Mouse (Mus musculus): Measurements from ENCODE around the gene Scn8a.

Gene Scn8a

DNA sequence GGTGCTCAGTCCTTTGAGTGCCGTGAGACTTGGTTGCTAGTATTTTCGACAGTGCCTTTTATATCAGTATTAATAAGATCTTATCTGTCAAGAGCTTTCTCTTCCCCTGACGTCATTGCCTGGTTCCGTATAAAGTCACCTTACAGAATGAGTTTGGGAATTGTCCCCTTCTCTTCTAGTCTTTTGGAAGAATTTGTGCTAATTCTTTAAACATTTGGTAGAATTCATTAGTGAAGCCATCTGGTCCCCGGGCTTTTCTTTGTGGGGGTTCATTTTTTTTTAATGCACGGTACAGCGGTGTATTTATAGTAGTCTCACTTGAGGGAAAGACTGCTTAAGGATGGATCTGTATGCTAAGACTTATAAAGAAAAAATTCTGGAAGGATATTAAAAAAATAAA is 84.3 kb downstream of the Scn8a start:
- DNase-seq (ENCODE audit: low spot score in 2 of 2) = no peak

DNA sequence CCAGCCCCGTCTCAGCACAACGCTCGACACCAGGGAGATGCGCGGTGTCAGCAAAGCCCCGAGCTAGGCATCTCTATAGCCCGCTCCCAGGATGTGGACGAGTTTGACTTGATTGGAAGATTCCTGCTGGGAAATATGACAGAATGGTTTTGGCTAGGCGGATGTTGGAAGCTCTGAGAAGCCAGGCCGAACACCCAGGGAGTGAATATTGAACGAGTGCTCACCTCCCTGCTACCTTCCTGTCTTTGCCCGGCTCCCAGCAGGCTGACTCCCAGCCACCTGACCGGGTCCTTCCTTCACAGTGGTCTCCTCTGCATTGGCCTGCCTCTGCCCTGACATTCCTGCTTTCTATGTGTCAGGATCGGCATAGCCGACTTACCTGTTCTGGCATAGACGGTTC is 85.1 kb downstream of the Scn8a start:
- no peak for DNase-seq (ENCODE audit: low spot score in 2 of 2)

DNA sequence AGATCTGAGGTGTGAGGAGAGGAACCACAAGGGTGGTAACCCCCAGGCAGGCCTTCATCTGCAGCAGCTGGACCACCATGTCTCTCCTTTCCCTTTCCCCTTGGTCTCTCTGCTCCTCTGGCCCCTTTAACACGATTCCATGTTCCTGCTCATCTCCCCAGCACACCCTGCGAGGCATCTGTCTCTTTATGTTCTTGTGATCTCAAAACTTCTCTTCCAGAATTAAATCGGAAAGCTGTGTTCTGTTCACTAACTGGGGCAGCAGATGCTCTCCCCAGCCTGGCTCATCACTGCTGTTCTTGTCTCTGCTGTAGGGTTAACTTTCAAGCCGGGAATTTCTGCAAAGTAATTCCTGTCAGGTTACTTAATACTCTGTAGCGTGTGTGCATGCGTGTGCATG is 91.3 kb downstream of the Scn8a start:
- peak; percentile 48 to 72 for DNase-seq (ENCODE audit: low spot score in 2 of 2)

DNA sequence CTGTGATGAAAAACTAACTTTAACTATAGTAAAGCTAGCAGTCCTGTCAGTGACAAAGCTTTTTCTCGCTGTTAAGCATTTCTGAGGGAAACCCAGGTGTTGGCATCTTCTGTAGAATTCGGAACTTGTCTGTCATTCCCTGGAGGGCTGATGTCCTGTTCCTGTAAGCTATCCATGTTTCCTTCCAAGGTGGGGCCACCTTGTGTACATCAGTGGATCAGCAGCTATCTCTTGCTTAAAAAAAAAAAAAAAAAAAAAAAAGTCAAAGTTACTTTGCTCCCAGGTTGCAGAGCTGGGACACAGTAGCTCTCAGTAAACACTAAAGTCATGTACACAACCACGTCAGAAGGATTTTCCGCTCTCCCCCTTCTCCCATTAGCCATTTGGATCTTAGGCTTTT is 91.9 kb downstream of the Scn8a start:
- DNase-seq (ENCODE audit: low spot score in 2 of 2) = no peak

DNA sequence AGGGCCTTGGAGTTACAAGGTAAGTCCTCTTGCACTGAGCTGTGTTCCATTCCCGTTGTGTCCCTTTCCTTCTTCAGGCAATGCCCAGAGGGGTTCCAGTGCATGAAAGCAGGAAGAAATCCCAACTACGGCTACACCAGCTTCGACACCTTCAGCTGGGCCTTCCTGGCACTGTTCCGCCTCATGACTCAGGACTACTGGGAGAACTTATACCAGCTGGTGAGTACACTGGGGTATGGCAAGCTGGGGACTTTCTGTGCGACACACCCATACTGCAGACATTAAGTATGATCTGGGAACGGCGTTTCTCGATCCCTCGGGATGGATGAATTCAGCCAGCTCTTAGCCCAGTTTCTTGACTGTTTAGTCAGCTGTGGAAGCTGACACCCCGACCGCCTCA is 101.8 kb downstream of the Scn8a start:
- peak; percentile 50 to 67 for DNase-seq (ENCODE audit: low spot score in 2 of 2)

DNA sequence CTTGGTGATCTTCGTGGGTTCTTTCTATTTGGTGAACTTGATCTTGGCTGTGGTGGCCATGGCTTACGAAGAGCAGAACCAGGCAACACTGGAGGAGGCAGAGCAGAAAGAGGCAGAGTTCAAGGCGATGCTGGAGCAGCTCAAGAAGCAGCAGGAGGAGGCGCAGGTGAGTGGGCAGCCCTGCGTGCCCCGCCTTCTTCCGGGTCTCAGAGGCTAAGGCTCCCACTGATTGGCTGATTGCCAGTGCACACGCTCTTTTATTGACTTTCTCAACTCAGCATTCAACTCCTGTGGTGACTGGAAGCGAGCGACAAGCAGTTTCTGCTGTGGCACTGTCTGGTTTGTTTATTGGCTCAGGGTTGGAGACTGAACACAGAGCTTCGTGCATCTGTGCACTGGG is 103.1 kb downstream of the Scn8a start:
- no peak for DNase-seq (ENCODE audit: low spot score in 2 of 2)

DNA sequence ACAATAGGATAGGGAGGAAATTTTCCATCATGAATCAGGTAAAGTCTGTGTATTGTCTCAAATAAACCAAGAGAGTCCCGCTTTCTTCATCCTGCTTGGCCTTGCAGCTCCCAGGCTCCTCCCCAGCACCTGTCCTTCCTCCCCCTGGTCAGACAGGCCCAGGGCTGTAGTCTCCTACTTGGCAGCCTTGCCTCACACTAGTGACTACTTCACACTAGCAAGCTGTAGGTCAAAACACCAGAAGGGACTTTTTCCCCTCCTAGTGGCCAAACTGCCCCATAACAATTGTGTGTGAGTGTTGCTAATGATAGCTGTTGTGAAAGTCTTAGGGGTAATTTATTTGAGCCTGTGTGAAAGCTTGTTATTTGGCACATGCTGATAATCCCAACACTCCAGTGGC is 105.0 kb downstream of the Scn8a start:
- DNase-seq (ENCODE audit: low spot score in 2 of 2) = no peak

DNA sequence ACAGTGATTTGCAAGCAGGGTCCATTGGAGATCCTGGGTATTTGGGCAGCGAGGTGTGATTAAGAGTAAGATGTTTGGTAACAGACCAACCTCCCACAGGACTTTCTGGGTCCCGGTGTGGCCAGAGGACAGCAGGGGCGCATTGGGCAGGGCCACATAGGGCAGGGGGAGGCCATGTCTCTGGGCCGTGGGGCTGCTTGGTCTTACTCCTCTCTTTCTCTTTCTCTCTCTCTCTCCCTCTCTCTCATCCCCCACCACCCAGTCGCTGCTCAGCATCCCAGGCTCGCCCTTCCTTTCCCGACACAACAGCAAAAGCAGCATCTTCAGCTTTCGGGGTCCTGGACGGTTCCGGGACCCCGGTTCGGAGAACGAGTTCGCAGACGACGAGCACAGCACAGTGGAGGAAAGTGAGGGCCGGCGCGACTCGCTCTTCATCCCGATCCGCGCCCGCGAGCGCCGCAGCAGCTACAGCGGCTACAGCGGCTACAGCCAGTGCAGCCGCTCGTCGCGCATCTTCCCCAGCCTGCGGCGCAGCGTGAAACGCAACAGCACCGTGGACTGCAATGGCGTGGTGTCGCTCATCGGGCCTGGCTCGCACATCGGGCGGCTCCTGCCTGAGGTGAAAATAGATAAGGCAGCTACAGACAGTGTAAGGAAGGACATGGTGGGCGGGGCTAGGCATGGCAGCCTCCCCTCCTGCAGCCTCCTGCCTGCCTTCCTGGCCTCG is 113.9 kb downstream of the Scn8a start:
- DNase-seq (ENCODE audit: low spot score in 2 of 2) = peak in 1 of 2 experiments; percentile 36

DNA sequence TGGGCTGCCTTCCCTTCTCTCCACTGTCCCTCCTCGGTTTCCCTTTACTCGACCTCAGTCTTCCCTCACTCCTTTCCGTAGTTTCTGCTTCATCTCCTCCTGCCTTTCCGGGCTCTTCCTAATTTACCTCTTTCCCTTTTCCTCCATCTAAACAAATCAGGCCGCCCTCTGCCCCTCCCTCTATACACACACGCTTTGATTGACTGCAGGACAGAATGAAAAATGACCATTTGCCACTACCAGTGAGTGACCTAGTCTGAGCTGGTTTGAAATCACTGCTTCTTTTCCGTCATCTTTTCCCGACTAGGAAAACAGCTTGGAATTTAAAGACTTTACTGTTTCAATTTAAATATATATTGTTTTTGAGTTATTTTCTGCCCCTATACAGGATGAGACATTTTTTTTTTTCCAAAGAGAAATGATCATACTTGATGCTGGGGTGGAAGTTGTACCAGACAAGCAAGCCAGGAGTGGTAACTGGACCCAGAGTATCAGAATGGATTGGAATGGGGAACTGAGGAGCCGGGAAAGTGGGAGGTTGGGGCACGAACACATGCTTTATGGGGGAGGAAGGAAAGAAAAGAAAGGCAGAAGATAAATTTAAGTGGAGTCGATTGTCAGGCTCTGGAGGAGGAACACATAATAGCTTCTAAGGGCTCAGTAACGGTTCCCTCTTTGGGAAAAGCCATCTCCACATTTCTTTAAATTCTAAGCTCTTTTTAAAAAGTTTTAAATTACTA is 114.7 kb downstream of the Scn8a start:
- no peak for DNase-seq (ENCODE audit: low spot score in 2 of 2)

DNA sequence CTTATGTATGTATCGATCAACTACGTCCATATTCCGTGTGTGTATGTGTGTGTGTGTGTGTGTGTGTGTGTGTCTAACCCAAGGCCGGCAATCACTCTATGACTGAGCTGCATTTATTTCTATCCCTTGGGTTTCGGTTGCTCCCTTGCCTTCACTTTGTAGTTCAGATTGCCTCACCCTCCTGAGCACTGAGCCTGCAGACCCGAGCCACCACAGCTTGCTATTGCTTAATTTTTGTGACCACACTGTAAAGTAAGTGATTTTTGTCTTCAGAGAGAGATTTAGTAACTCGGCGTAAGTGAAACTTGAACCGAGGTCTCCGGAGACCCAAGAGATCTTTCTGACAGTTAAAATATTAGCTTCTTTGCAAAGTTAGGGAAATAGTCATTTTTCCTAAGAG is 116.8 kb downstream of the Scn8a start:
- no peak for DNase-seq (ENCODE audit: low spot score in 2 of 2)

DNA sequence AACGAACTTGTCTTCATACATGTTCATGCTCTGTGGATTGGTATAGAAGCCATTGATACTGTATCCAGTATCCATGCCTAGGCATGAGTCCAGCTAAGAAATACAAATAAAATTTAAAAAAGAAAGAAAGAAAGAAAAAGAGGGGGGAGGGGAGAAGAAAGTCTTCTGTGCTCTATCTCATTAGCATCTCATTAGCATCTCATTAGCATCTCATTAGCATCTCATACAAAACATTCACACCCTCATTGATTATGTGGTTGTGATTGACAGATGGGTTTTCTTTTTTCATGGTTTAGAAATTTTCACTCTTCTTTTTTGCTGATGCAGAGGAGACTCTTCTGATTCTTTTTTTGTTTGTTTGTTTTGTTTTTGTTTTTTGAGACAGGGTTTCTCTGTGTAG is 117.4 kb downstream of the Scn8a start:
- DNase-seq (ENCODE audit: low spot score in 2 of 2) = no peak

DNA sequence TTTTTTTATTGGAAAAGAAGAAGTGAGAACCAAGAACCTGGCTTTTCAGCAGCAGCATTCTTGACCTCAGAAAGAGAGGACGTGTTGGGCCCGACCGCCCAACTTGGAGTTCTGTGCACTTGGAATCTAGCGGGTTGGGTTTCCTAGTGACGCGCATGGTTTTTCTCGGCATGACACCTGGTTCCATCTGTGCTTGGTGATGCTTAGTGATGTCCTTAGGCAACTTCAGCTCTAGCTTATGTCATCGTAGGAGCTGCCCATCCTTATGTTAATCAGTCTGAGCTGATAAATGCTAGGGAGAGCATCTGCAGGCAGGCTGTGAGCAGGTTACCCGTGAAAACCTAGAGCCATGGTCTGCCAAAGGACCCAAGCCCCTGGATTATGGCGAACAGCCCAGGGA is 120.6 kb downstream of the Scn8a start:
- DNase-seq (ENCODE audit: low spot score in 2 of 2) = no peak

DNA sequence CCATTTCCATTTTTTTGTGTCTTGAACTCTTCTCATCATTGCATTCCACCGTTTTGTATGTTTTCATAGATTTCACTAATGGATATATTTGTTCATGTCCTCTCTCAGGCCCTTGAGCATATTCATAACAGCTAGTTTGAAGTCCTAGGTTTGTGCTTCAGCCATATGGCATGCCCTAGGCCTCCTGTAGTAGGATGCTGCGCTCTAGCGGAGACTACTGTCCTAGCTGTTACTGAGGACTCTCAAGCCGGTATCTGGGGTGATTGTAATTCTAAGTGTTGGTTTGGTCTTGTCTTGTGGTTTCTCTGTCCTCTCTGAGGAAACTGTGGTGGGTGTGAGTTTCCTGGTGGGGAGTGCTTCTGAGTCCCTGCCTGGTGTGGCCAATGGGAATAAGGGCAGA is 127.4 kb downstream of the Scn8a start:
- no peak for DNase-seq (ENCODE audit: low spot score in 2 of 2)

DNA sequence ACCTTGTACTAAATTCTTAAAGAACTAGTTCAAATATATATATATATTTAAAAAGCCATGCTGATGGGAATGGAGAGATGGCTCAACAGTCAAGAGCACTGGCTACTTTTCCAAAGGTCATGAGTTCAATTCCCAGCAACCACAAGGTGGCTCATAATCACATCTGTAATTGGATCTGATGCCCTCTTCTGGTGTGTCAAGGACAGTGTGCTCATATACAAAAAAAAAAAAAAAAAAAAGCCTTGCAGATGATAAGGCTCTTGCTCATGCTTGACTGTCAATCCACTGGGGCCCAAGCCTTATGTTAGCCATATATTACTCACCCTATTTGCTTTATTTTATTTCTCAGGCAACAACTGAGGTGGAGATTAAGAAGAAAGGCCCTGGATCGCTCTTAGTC is 132.0 kb downstream of the Scn8a start:
- DNase-seq (ENCODE audit: low spot score in 2 of 2) = no peak

DNA sequence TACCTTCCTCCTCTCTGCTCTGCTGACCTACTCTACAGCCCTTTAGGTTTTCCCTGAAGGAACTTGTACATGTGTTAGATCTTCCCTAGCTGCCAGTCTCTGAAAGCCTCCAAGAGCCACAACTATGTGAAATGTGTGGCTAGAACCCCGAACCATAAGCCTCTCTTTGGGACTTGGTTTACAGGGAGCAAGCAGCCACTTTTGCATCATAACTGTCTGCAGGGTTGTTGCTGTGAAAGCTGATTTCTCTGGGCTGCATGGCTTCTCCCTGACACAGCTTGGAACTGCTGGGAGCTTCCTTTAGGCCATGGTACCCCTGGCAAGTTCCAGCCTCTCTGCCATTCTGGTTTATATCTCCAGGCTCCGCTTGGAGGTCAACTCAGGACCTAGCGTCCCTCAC is 132.8 kb downstream of the Scn8a start:
- DNase-seq (ENCODE audit: low spot score in 2 of 2) = no peak

DNA sequence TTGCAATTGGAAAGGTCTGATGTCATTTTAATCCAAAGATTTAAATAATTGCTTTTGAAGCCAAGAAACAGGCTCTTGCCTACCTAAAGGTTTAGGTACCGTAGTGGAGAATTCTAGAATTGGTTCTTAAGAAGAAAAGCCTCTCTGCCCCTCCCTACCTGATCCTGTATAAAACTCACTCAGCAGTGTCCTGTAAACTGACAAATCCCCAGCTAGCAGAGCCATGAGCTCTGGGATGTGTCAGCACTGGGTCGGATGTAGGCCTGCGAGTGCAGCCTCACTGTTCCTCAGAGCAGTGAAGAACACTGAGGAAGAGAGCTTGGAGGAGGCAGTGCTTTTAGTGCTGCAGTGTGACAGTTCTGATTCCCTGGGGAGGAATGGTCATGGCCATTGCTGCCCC is 134.9 kb downstream of the Scn8a start:
- DNase-seq (ENCODE audit: low spot score in 2 of 2) = no peak

DNA sequence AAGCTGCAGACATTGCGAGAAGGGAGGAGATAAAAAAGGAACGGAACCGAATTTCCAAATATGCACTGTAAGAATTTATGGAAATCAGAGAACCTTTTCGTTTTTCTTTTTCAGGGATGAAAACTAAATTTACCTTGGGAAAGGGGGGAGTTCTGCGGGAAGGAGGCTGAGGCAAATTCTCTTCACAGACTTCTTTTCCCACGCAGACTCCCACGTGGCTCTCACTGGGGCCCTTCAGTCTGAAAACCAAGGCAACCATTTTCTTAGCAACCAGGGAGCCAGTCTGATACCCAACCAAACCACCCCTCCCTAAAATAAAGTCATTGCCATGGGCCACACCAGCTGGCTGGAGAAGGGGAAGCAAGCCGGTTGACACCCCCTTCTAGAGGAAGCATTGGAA is 136.1 kb downstream of the Scn8a start:
- DNase-seq (ENCODE audit: low spot score in 2 of 2) = peak; percentile 75 to 83

DNA sequence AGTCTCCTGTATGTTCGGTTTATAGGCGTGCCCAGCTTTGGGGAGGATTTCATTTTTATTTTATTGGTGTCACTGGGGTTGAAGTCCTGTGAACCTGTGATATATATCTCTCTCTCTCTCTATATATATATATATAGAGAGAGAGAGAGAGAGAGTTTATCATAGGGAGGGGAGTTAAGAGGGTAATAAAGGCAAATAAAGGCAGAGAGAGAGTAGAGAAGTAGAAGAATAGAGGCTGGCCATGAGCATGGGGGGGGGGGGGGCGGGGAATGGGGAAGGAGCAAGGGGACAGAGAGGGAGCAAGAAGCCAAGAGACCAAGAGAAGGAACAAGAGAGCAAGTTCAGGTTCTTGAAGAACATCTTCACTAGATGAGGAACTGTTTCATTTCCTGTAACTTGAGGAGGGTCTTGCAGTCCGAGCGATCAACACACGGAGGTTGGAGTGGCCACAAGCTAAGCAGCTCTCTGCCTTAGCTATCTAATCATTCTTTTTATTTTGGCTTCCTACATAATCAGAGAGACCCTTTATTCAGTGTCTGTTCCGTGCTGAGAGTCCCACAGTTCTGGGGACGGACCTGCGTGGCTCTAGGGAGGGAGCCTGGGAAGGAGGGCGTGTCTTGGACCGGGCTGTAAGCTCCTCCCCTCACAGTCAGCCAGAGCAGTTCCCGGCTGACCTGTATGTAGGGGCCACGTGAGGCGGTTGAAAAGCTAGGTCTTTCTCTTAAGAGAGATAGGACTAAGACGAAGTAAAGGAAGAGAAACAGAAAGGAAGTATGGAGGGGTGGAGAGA is 136.8 kb downstream of the Scn8a start:
- DNase-seq (ENCODE audit: low spot score in 2 of 2) = no peak

DNA sequence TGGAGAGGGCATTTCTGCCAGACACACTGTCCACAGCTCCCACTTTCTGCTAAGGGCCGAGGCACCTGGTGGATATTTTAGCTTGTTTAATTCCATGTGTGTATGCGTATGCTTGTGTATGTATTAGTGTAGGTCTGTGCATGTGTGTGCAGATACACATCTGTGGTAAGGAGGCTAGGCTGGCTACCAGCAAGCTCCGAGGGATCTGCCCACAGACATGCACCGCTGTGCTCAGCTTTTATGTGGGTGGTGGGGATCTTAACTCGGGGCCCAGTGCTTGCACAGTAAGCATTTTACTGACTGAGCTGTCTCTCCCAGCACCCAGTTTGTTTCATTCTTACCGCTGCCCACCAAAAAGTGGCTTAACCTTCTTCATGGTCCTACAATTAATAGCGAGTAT is 137.6 kb downstream of the Scn8a start:
- peak in 1 of 2 experiments; percentile 55 for DNase-seq (ENCODE audit: low spot score in 2 of 2)

DNA sequence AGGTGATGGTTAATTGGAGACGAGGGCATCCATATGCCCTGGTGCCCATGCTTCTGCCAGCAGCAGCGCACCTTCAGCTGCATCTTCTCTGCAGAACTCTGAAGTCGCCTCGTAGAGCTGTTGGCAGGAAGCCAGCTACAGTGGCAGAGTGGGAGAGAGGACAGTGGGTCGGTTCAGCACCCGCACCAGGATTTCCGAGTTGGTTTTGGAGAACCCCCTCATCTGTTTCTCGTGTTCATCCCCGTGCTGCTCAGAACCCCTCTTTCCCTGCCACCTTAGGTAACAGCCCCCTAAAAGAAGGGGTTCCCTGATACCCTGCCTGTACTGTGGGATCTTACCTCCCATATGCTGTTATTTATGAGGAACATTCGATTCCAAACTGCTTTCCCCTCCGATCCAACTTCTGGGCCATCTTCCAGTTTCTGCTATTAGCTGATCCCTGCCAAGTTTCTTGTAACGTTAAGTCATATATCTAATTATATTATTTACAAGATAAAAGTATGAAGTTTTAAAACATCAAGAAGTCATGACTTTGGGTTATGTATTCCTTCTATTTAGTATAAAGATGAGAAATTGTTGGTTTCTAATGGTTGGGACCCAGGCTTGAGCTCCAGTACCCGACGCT is 138.8 kb downstream of the Scn8a start:
- DNase-seq (ENCODE audit: low spot score in 2 of 2) = no peak

DNA sequence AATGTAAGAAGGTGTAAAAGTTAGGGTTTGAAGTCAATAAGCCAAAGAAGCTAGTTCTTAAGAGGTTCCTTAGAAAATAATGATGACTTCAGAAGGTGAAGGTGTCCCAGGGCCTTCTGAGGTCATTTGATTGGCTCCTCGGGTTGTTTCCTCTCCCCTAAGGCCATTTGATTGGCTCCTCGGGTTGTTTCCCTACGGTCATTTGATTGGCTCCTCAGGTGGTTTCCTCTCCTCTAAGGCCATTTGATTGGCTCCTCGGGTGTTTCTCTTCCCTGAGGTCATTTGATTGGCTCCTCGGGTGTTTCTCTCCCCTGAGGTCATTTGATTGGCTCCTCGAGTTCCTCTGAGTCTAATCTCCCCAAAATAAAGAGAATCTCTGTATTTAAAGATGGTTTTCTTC is 141.7 kb downstream of the Scn8a start:
- DNase-seq (ENCODE audit: low spot score in 2 of 2) = no peak

DNA sequence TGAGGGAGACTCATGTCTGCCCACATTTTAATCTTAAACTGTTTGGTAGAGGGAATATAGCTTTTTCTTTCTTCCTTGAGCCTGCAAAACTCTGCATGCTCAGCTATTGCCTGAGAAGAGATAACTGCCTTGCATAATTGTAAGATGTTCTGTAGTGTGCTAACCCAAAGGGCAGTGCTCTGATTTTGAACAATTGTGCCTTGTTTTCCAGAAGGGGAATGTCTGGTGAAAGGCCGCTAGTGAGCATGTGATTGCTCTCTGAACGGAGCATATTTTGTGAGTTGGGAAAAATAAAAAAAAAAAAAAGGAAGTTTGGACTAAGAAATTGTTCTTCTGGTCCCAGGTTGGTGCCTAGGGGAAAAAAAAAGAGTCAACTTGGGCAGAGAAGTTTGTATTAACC is 159.3 kb downstream of the Scn8a start:
- no peak for DNase-seq (ENCODE audit: low spot score in 2 of 2)
